Mouse (Mus musculus) cerebellum, adult 11-12 months (tissue): ENCODE measurements around the gene Ankrd55.
"Not testable (repeated sequence)": the region's sequence is repeated elsewhere in the genome, so short reads cannot be mapped to it uniquely, and the experiment has no call there.

ENCODE experiments used
- DNase-seq: peaks from one replicate; pipeline ENCODE4 v3.0.0; 2022

The Ankrd55 gene

GRCm38 (mm10) chr13:112416410-112417162 lies 128.3 kb downstream of the Ankrd55 start:
- no peak for DNase-seq

- DNase-seq: no peak
Observed at GRCm38 (mm10) chr13:112417163-112417523, 128.9 kb downstream of the Ankrd55 start.

- no peak for DNase-seq
Observed at GRCm38 (mm10) chr13:112417861-112418423, 129.7 kb downstream of the Ankrd55 start.

- no peak for DNase-seq
Observed at GRCm38 (mm10) chr13:112418595-112418994, 130.3 kb downstream of the Ankrd55 start.

GRCm38 (mm10) chr13:112424212-112424611 lies 136.0 kb downstream of the Ankrd55 start:
- DNase-seq: no peak

GRCm38 (mm10) chr13:112424635-112425034 lies 136.4 kb downstream of the Ankrd55 start:
- no peak for DNase-seq

- no peak for DNase-seq
Observed at GRCm38 (mm10) chr13:112425181-112425654, 137.0 kb downstream of the Ankrd55 start.

- DNase-seq: no peak
Observed at GRCm38 (mm10) chr13:112426265-112427135, 138.2 kb downstream of the Ankrd55 start.

GRCm38 (mm10) chr13:112427136-112427470 lies 138.9 kb downstream of the Ankrd55 start:
- not testable (repeated sequence) for DNase-seq

- DNase-seq: no peak
Observed at GRCm38 (mm10) chr13:112427521-112427920, 139.3 kb downstream of the Ankrd55 start.

- no peak for DNase-seq
Observed at GRCm38 (mm10) chr13:112433271-112433670, 145.0 kb downstream of the Ankrd55 start.
